Mouse (Mus musculus): ENCODE measurements at regions not wholly inside any gene's neighbourhood (a gene's known extent, or its start where the extent isn't known, plus 50 kb on each side); places are given as distances from the start of the nearest gene placed in this dataset.

DNA sequence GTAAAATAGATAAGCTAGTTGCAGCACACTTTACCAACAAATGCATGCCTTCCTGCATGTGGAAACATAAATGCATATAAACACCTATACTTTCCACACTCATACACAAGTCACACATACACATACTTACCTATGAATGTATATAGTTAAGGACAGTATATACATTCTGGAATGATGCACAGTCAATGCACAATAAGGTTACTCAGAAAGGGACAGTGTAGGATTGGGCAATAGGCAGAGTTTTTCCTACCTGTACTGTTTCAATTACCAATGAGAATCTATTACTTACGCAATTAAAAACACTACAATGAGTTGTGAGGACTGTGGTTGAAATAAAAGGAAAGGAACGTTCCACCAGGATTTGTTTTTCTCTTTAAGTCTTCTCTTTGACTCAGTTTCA is 157.5 kb upstream of the Ankrd55 start:
- TF ChIP-seq POLR2A (IDR thresholded peaks at IDR 0.05; ENCODE audit: low read depth, low read length), result no peak
- TF ChIP-seq CTCF (IDR thresholded peaks at IDR 0.05; ENCODE audit: borderline replicate concordance, insufficient read depth, low read length), result no peak

Data from embryonic fibroblast, embryonic 13.5 days (primary cell).